25 mouse cellular contexts compared by ENCODE assay signal in the genomic region with DNA sequence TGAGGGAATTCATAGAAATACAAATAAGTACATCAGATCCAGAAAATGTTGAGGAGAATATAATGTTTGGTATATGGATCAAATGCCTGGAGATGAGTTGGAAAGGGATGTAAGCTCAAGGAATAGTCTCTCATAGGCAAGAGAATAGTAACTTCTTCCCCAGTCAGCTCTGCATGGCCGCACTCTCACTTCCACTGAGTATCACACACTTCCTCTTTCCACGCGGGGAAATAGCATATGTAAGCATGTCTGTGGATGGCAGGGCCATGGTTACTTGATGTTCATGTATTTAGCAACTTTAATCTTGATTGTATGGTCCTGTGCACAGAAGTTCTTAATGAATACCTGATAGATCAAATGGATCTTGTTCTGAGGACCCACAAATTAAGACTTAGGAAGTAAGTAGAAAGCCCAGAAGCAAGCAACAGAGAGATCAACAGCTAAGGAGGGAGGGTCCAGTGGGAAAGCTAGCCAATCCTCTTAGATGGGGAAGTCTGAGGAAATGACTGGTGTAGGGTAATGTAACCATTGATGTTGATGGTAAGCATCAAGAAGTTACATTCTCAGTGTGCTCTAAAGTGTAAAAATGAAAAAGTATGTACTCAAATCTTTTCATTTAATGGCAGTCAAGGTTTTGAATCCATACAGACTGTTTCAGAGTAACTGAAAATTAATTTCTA. TPM values are rescaled to one million over a fixed set of nuclear protein-coding genes. Genes with fewer than 3 reads are reported as not detected.
DNase-seq lines count a peak whose midpoint lies in the region; ATAC-seq and TF ChIP-seq lines count a peak whose summit lies in the region.
"Had no signal": no experiment of that assay in that cellular context is flagged by ENCODE, and none has a peak within 500 bp of the region (broad histone marks: within the 10 kb centered on the region; RNA-seq: fewer than 3 reads in every experiment).

No protein-coding gene starts in this region.

- peaks cover 8% of the 10 kb centered on the region; the same call in 1 of the 2 replicates for H3K79me2 ChIP-seq in liver, adult 2 months (ENCODE audit: control insufficient read depth, insufficient read depth, low read length)
- H3K79me2 ChIP-seq in CH12.LX (replicated peaks; ENCODE audit: control insufficient read depth, extremely low read depth, insufficient read depth, poor library complexity, severe bottlenecking) (peaks cover 3% of the 10 kb centered on the region; the same call in 1 of the 2 replicates), macrophage (ENCODE audit: inconsistent target) (no peaks in the 10 kb centered on the region)

- TF ChIP-seq EP300 in CH12.LX (IDR thresholded peaks at IDR 0.05; ENCODE audit: low read length), result peak; percentile 98

- H3K9ac ChIP-seq in liver, adult 2 months (ENCODE audit: low read depth, low read length), result no peak overlapping the region
- H3K9ac ChIP-seq in CH12.LX (ENCODE audit: insufficient read depth, low read depth), result no peak overlapping the region
- no peak overlapping the region for H3K9ac ChIP-seq in neural tube, embryonic 15.5 days (replicated peaks)
- H3K9ac ChIP-seq: embryonic facial prominence, embryonic 15.5 days; liver, embryonic 12.5 days; lung, embryonic 15.5 days; neural tube, embryonic 12.5 days had no signal

- peaks cover 45% of the 10 kb centered on the region for H3K36me3 ChIP-seq in liver, adult 2 months (ENCODE audit: control insufficient read depth, insufficient read depth, low read length)
- H3K36me3 ChIP-seq in CH12.LX (replicated peaks in 1 of 2; ENCODE audit: control insufficient read depth in 1 of 2, insufficient read depth in 1 of 2, low read length in 1 of 2) (peaks cover 43 to 71% of the 10 kb centered on the region in 2 experiments), macrophage (ENCODE audit: inconsistent target) (no peaks in the 10 kb centered on the region)
- H3K36me3 ChIP-seq in neural tube, embryonic 15.5 days, result peaks cover 34% of the 10 kb centered on the region

- H3K27me3 ChIP-seq in liver, adult 2 months (ENCODE audit: control insufficient read depth, insufficient read depth, low read length), result no peaks in the 10 kb centered on the region
- no peaks in the 10 kb centered on the region for H3K27me3 ChIP-seq in CH12.LX (replicated peaks)
- no peaks in the 10 kb centered on the region for H3K27me3 ChIP-seq in neural tube, embryonic 15.5 days (replicated peaks)
- H3K27me3 ChIP-seq: embryonic facial prominence, embryonic 15.5 days; liver, embryonic 12.5 days; lung, embryonic 15.5 days; neural tube, embryonic 12.5 days; Patski had no signal

- intact Hi-C loops in left cerebral cortex, postnatal 36 days (cut with DNase I), result no loop called here

- no peaks in the 10 kb centered on the region; the same call in 1 of the 2 replicates for H3K4me1 ChIP-seq in liver, adult 2 months (ENCODE audit: control insufficient read depth, insufficient read depth, low read length)
- H3K4me1 ChIP-seq in CH12.LX (ENCODE audit: control insufficient read depth in 1 of 2, insufficient read depth in 2 of 2), result peaks cover 5 to 20% of the 10 kb centered on the region in 2 experiments; a peak in 3 of 4 replicates
- no peaks in the 10 kb centered on the region for H3K4me1 ChIP-seq in neural tube, embryonic 15.5 days
- H3K4me1 ChIP-seq: embryonic facial prominence, embryonic 15.5 days; forebrain, embryonic 10.5 days; hindbrain, embryonic 10.5 days; neural tube, embryonic 12.5 days had no signal

- no peak overlapping the region; the same call in 1 of the 2 replicates for H3K4me2 ChIP-seq in CH12.LX (ENCODE audit: insufficient read depth, low read depth, poor library complexity, severe bottlenecking)
- H3K4me2 ChIP-seq in neural tube, embryonic 15.5 days, result no peak overlapping the region
- H3K4me2 ChIP-seq: embryonic facial prominence, embryonic 15.5 days; liver, embryonic 12.5 days; lung, embryonic 15.5 days; neural tube, embryonic 12.5 days had no signal

- TF ChIP-seq POLR2A in liver, adult 2 months (IDR thresholded peaks at IDR 0.05; ENCODE audit: extremely low read depth, insufficient read depth, low read length), result no peak
- no peak for TF ChIP-seq POLR2A in CH12.LX (IDR thresholded peaks at IDR 0.05; ENCODE audit: low read depth, low read length)

- H3K4me3 ChIP-seq in liver, adult 2 months (ENCODE audit: insufficient read depth, low read depth, low read length), result no peak overlapping the region
- H3K4me3 ChIP-seq in CH12.LX (replicated peaks in 1 of 3; ENCODE audit: low read depth in 2 of 3, low read length in 2 of 3, poor library complexity in 1 of 3) (no peak overlapping the region), macrophage (ENCODE audit: inconsistent target) (no peak overlapping the region)
- H3K4me3 ChIP-seq in neural tube, embryonic 15.5 days (replicated peaks), result no peak overlapping the region
- H3K4me3 ChIP-seq: embryonic facial prominence, embryonic 15.5 days; forebrain, embryonic 10.5 days; heart, adult 2 months; hindbrain, embryonic 10.5 days; layer of hippocampus, adult 2 months; liver, embryonic 12.5 days; lung, embryonic 15.5 days; neural tube, embryonic 12.5 days had no signal

- peak; percentile 34 for DNase-seq in liver, adult 2 months (ENCODE audit: extremely low read depth, low read depth, low spot score)
- DNase-seq in liver, result no peak
- peak; percentile 74 for DNase-seq in CH12.LX (ENCODE audit: extremely low read depth)
- DNase-seq in spleen, adult 18-20 months, result peak; percentile 47 to 50
- no peak for DNase-seq in yolk sac, embryonic 10.5 days (ENCODE audit: low spot score)
- no peak for DNase-seq in left cerebral cortex, postnatal 36 days (ENCODE audit: low spot score in 2 of 2)
- DNase-seq: adrenal gland, postnatal 10 days; cerebellum, adult 11 months; cerebellum, postnatal 10 days; gastrocnemius, postnatal 10 days; kidney, adult 2 months; kidney, postnatal 10 days; left cerebral cortex, postnatal 4 days had no signal

- in situ Hi-C loops in CH12.LX (cut with MboI; ENCODE audit: low pct_ligation_motif_present, low pct_unique_long_range_greater_than_20kb, low sequenced_read_pairs), result no loop called here

- no peak overlapping the region for H3K27ac ChIP-seq in liver, adult 2 months (replicated peaks; ENCODE audit: insufficient read depth, low read depth, low read length)
- H3K27ac ChIP-seq in CH12.LX (ENCODE audit: insufficient read depth, low read depth) (no peak overlapping the region), macrophage (peak overlapping the region; percentile 35)
- H3K27ac ChIP-seq in neural tube, embryonic 15.5 days (replicated peaks), result no peak overlapping the region
- H3K27ac ChIP-seq: embryonic facial prominence, embryonic 15.5 days; forebrain, embryonic 10.5 days; heart, adult 2 months; hindbrain, embryonic 10.5 days; layer of hippocampus, adult 2 months; liver, embryonic 12.5 days; lung, embryonic 15.5 days; neural tube, embryonic 12.5 days had no signal

- ATAC-seq in neural tube, embryonic 15.5 days (ENCODE audit: low FRiP score), result no peak
- ATAC-seq: activated CD4-positive, CD25-positive, alpha-beta regulatory T cell, adult 4 months; liver, embryonic 12.5 days; Patski had no signal

- WGBS in liver, adult 2 months, result 83% methylated on average over 3 of the region's 3 CpGs
- WGBS in macrophage (ENCODE audit: missing documents), result 0% methylated on average over 3 of the region's 3 CpGs
- WGBS in neural tube, embryonic 15.5 days, result 95% methylated on average over 3 of the region's 3 CpGs

- H3K9me3 ChIP-seq in CH12.LX (replicated peaks; ENCODE audit: low read length), result peaks cover 4% of the 10 kb centered on the region
- no peaks in the 10 kb centered on the region for H3K9me3 ChIP-seq in neural tube, embryonic 15.5 days (replicated peaks)
- H3K9me3 ChIP-seq: embryonic facial prominence, embryonic 15.5 days; hindbrain, embryonic 10.5 days; liver, embryonic 12.5 days; lung, embryonic 15.5 days; neural tube, embryonic 12.5 days had no signal

- dilution Hi-C loops in CH12.LX (cut with MboI; ENCODE audit: extremely low pct_ligation_motif_present, extremely low pct_unique_long_range_greater_than_20kb, low sequenced_read_pairs), result no loop called here

- TF ChIP-seq CTCF in liver, adult 2 months (IDR thresholded peaks at IDR 0.05; ENCODE audit: low read depth, low read length), result no peak
- no peak for TF ChIP-seq CTCF in CH12.LX (conservative IDR thresholded peaks at IDR 0.05 in 1 of 2, IDR thresholded peaks at IDR 0.05 in 1 of 2; ENCODE audit: low read depth in 2 of 2, low read length in 2 of 2)

- no peak for TF ChIP-seq RAD21 in CH12.LX (IDR thresholded peaks at IDR 0.05; ENCODE audit: low read depth, low read length)

TF ChIP-seq in CH12.LX, 34 proteins besides CTCF, POLR2A, EP300 and RAD21 (continues in another document):
- TF ChIP-seq MAZ (IDR thresholded peaks at IDR 0.05; ENCODE audit: low read depth, low read length) (no peak), ZC3H11A (IDR thresholded peaks at IDR 0.05; ENCODE audit: low read depth, low read length) (no peak), JUN (IDR thresholded peaks at IDR 0.05; ENCODE audit: insufficient read depth, low read depth, low read length) (no peak), CHD1 (IDR thresholded peaks at IDR 0.05; ENCODE audit: low read depth, low read length) (no peak), ZKSCAN1 (IDR thresholded peaks at IDR 0.05; ENCODE audit: borderline replicate concordance, low read depth, low read length) (no peak), E2F4 (IDR thresholded peaks at IDR 0.05; ENCODE audit: insufficient replicate concordance, low read depth, low read length) (no peak), BHLHE40 (IDR thresholded peaks at IDR 0.05; ENCODE audit: low read depth, low read length) (no peak), ZMIZ1 (IDR thresholded peaks at IDR 0.05; ENCODE audit: low read depth, low read length) (no peak), MXI1 (IDR thresholded peaks at IDR 0.05; ENCODE audit: low read depth, low read length) (no peak), JUND (conservative IDR thresholded peaks at IDR 0.05; ENCODE audit: low read depth, low read length) (no peak), TBP (conservative IDR thresholded peaks at IDR 0.05; ENCODE audit: low read depth, low read length) (no peak), CHD2 (IDR thresholded peaks at IDR 0.05; ENCODE audit: low read length) (peak; percentile 38; the same call in 1 of the 2 replicates), NELFE (IDR thresholded peaks at IDR 0.05; ENCODE audit: low read depth, low read length) (no peak)

RNA-seq across cellular contexts. Expression of a gene that starts 39.0 kb away (rescaled TPM):
- total RNA-seq in liver, adult 2 months (2014; rRNA removed), result 71.2 and 82.1 TPM in 2 replicates
- polyA plus RNA-seq in liver, adult 2 months (2012; rRNA removed), result 19.8 and 27.9 TPM in 2 replicates
- total RNA-seq in CH12.LX (2012; rRNA removed) (15.3 and 24.2 TPM in 2 replicates), CH12.LX (2014; rRNA removed) (31.8 and 32.6 TPM in 2 replicates)
- polyA plus RNA-seq in CH12.LX (2012; ENCODE audit: insufficient read length, low read depth) (40.0 and 47.7 TPM in 2 replicates), macrophage (2018) (23.5 to 29.2 TPM (median 26.3 TPM) in 3 replicates)
- total RNA-seq in macrophage (2018; cell fraction: chromatin; rRNA removed), result 10 to 100 TPM; 15.6 to 53.3 (median 34.7) TPM
- total RNA-seq in macrophage (2018; cell fraction: cytosol; rRNA removed), result 10 to 100 TPM; 15.9 to 44.7 (median 28.1) TPM
- total RNA-seq in macrophage (2018; cell fraction: nucleus; rRNA removed), result 10 to 100 TPM; 20.2 to 64.0 (median 39.0) TPM
- total RNA-seq in left cerebral cortex, postnatal 36 days (2021), result 100 to 1,000 TPM; 181 TPM
- 31.2 and 37.3 TPM in 2 replicates for polyA plus RNA-seq in neural tube, embryonic 15.5 days (2015; fragmentation: Nextera tagmentation; extraction: Ambion mirVana)

Comparison
In these comparisons a context has a peak if more than half of its experiments do, and no peak if none do; other contexts are left out.
1. DNase-seq: peak in liver, adult 2 months (single experiment), CH12.LX (single experiment) and spleen, adult 18-20 months (2 of 2); none in liver (single experiment), yolk sac, embryonic 10.5 days (single experiment) and left cerebral cortex, postnatal 36 days (0 of 2).